Mouse (Mus musculus): ENCODE measurements around the gene Eaf1. TPM values are rescaled to one million over a fixed set of nuclear protein-coding genes. Genes with fewer than 3 reads are reported as not detected.

The Eaf1 gene
- polyA plus RNA-seq, 1 experiment from 2014 or later, result 8.1 TPM

DNA sequence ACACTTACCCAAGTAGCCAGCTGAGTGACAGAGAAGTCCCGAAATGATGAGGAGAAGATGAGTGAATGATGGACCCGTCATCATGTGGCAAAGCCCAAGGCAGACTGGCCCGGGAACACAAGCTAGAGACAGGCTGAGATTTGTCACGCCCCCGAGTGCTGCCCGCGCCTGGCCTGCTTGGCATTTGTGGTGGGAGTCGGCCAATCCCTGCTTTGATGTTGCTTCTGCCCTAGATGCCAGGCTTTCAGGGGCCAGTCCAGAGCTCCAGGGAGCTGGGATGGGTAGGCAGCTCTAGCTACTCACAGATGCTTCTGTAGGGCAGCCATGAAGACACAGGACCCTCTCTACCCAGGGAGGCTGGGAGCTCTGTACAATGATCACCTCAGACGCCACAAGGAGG, 63.6 kb downstream of the Eaf1 start:
- Histone ChIP-seq H3K4me1 (replicated peaks) (no peaks in the 10 kb centered on the region), H3K36me3 (no peaks in the 10 kb centered on the region), H3K27me3 (no peaks in the 10 kb centered on the region), H3K4me3 (no peak overlapping the region), H3K9me3 (no peaks in the 10 kb centered on the region), H3K9ac (no peak overlapping the region), H3K27ac (replicated peaks) (no peak overlapping the region), H3K4me2 (no peak overlapping the region)
- ATAC-seq (ENCODE audit: low FRiP score, low read depth), result no peak
- WGBS, result 60% methylated on average over 9 of the region's 9 CpGs

DNA sequence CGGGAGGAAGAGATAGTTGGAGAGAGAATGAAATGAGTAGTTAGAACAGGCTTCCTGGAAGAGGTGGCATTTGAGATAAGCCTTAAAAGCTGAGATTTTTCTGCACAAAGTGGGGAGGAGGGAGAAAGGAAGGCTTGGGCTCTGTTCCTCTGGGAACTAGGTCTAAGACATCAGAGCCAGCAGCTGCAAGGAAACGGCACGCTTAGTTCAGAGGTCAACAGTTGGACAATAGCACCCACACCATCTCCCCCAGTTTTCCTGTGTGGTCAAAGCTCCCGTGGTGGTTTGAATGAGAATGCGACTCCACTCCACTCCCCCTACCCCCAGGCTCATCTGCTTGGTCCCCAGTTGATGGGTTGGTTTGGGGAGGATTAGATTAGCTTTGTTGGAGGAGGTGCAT, 65.0 kb downstream of the Eaf1 start:
- H3K36me3 ChIP-seq, result no peaks in the 10 kb centered on the region
- 54% methylated on average over 5 of the region's 5 CpGs for WGBS
- no peak overlapping the region for H3K4me2 ChIP-seq
- no peak overlapping the region for H3K27ac ChIP-seq (replicated peaks)
- no peaks in the 10 kb centered on the region for H3K9me3 ChIP-seq
- H3K27me3 ChIP-seq, result no peaks in the 10 kb centered on the region
- no peak for ATAC-seq (ENCODE audit: low FRiP score, low read depth)
- H3K9ac ChIP-seq, result no peak overlapping the region
- no peak overlapping the region for H3K4me3 ChIP-seq
- H3K4me1 ChIP-seq (replicated peaks), result no peaks in the 10 kb centered on the region

Other genes starting within 250 kb of the Eaf1 start
- gene Phf7, start 243.1 kb upstream of the Eaf1 start, polyA plus RNA-seq (2015; fragmentation: Nextera tagmentation; extraction: Ambion mirVana), result 8.9 and 9.4 TPM in 2 replicates
- gene Bap1, start 242.9 kb upstream of the Eaf1 start, polyA plus RNA-seq (2015; fragmentation: Nextera tagmentation; extraction: Ambion mirVana), result 101 and 113 TPM in 2 replicates
- 4.4 and 4.6 TPM in 2 replicates for gene Dnah1, start 170.5 kb upstream of the Eaf1 start, polyA plus RNA-seq (2015; fragmentation: Nextera tagmentation; extraction: Ambion mirVana)
- gene Capn7, start 157.8 kb upstream of the Eaf1 start, polyA plus RNA-seq (2015; fragmentation: Nextera tagmentation; extraction: Ambion mirVana), result 80.2 and 83.1 TPM in 2 replicates
- 131 and 144 TPM in 2 replicates for gene Sh3bp5, start 58.3 kb upstream of the Eaf1 start, polyA plus RNA-seq (2015; fragmentation: Nextera tagmentation; extraction: Ambion mirVana)
- gene Mettl6, start 641 bp downstream of the Eaf1 start, polyA plus RNA-seq (2015; fragmentation: Nextera tagmentation; extraction: Ambion mirVana), result 37.9 and 43.9 TPM in 2 replicates
- 0.33 and 0.49 TPM in 2 replicates for gene Colq, start 96.9 kb downstream of the Eaf1 start, polyA plus RNA-seq (2015; fragmentation: Nextera tagmentation; extraction: Ambion mirVana)
- gene Gm49387, start 146.5 kb downstream of the Eaf1 start, polyA plus RNA-seq (2015; fragmentation: Nextera tagmentation; extraction: Ambion mirVana), result 0.90 TPM in 1 of 2 replicates, not detected in the other
- 18.9 and 19.1 TPM in 2 replicates for gene Btd, start 146.6 kb downstream of the Eaf1 start, polyA plus RNA-seq (2015; fragmentation: Nextera tagmentation; extraction: Ambion mirVana)
- gene Hacl1, start 146.9 kb downstream of the Eaf1 start, polyA plus RNA-seq (2015; fragmentation: Nextera tagmentation; extraction: Ambion mirVana), result 7.1 and 11.0 TPM in 2 replicates